Mouse (Mus musculus) cerebellum, adult 2 months (tissue): ENCODE measurements around the gene Stra6l.

Experiments used
- CTCF ChIP-seq: fragments of 200-500 bp; IDR thresholded peaks from 2 replicates; pipeline ENCODE4 v1.5.1; 2011; ENCODE audit warnings: low read depth, mild to moderate bottlenecking, control low read depth, low read length, moderate library complexity, borderline replicate concordance; ENCODE audit not compliant: insufficient read depth
- POLR2A ChIP-seq: fragments of 200-500 bp; IDR thresholded peaks from 2 replicates; pipeline ENCODE4 v1.6.1; 2011; ENCODE audit warnings: low read length, control low read depth, borderline replicate concordance; ENCODE audit not compliant: insufficient read depth

- TF ChIP-seq CTCF: no peak
- TF ChIP-seq POLR2A: no peak
Measured at GRCm38 (mm10) chr4:45928561-45928960, 80.1 kb downstream of the Stra6l start.
